Mouse (Mus musculus) embryonic facial prominence, embryonic 14.5 days (tissue): ENCODE results near the gene Cpz. TPM values are rescaled to one million over a fixed set of nuclear protein-coding genes. Genes with fewer than 3 reads are reported as not detected.
A peak's percentile ranks its signal among the peaks of the same experiment; 100 is the strongest.

Source experiments
- ATAC-seq: fragments of 200-750 bp; cut with Nextera tagmentation; 2 replicates; pipeline ENCODE4 v1.8.0; 2017; ENCODE audit warnings: low read depth, moderate number of reproducible peaks, moderate TSS enrichment
- DNase-seq: peaks from one replicate; pipeline ENCODE4 v3.0.0-alpha.2; 2015; ENCODE audit warnings: low spot score
- H3K27ac ChIP-seq: fragments of 300-500 bp; sonication (generic); replicated peaks from 2 replicates; pipeline ENCODE4 v1.5.1; 2014; ENCODE audit warnings: low read depth, mild to moderate bottlenecking, low read length, moderate library complexity
- H3K27me3 ChIP-seq: fragments of 300-500 bp; sonication (generic); replicated peaks from 2 replicates; pipeline ENCODE4 v1.6.1; 2014; ENCODE audit warnings: low read length; ENCODE audit not compliant: control insufficient read depth, insufficient read depth
- H3K36me3 ChIP-seq: fragments of 300-500 bp; sonication (generic); 2 replicates; pipeline ENCODE4 v1.6.1; 2014; ENCODE audit warnings: low read length, mixed read lengths; ENCODE audit not compliant: control insufficient read depth, insufficient read depth
- H3K4me1 ChIP-seq: fragments of 300-500 bp; sonication (generic); 2 replicates; pipeline ENCODE4 v1.6.1; 2014; ENCODE audit warnings: antibody characterized with exemption, low read length; ENCODE audit not compliant: control insufficient read depth, insufficient read depth
- H3K4me2 ChIP-seq: fragments of 300-500 bp; sonication (generic); 2 replicates; pipeline ENCODE4 v1.6.1; 2014; ENCODE audit warnings: low read depth, mild to moderate bottlenecking, low read length, moderate library complexity, mixed read lengths
- H3K4me3 ChIP-seq: fragments of 300-500 bp; sonication (generic); 2 replicates; pipeline ENCODE4 v1.5.1; 2014; ENCODE audit warnings: low read depth, mild to moderate bottlenecking, low read length
- H3K9ac ChIP-seq: fragments of 300-500 bp; sonication (generic); 2 replicates; pipeline ENCODE4 v1.6.1; 2014; ENCODE audit warnings: low read depth, mild to moderate bottlenecking, low read length, moderate library complexity, mixed read lengths
- H3K9me3 ChIP-seq: fragments of 300-500 bp; sonication (generic); 2 replicates; pipeline ENCODE4 v1.6.1; 2016; ENCODE audit warnings: low read length; ENCODE audit not compliant: control insufficient read depth
- WGBS: fragments of 180-500 bp; shearing (Covaris S2); extraction: QIAGEN DNeasy Blood & Tissue Kit; methylation state at CpG from one replicate; pipeline ENCODE4 v1.1.7; 2014; 5-methylcytosine and 5-hydroxymethylcytosine counted together
- polyA plus RNA-seq: library from polyadenylated mRNA; unstranded; fragments of >200 nt; fragmentation: Nextera tagmentation; extraction: Ambion mirVana; gene quantifications from 2 replicates; pipeline ENCODE4 v1.2.1, GENCODE M21; 2014

Gene Cpz
- polyA plus RNA-seq, 1 experiment from 2014 or later, result 20.4 TPM

DNA sequence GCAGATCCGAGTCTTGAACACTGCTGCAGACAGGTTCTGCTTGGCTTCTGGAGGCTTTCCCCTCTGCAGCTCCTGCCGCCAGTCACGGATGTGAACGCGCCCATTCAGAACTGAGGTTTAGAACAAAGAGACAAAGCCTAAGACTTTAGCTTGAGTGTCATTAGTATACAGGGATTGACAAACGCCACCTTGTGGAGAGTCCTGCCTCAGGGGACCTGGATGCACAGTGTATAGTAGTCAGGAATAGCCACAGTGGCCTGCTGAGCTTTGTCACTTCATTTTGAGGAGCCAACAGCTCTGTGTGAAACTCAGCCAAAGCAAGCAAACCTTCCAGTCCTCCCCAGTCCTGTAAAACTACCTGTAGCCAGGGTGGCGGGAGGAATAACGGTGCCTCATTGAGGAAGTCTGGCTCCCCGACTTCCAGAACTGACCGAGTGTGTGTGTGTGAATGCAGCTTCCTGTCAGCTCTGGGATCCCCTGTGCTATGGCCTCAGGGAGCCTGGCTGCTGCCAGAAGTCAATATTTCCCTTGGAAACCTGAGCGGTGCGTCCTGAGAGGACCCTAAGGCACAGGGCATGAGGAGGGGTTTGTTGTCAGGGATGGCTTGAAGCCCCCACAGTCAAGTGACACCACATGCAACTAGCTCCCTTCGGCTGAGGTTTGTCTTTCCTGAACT lies 32.6 kb upstream of the Cpz start:
- no peak for ATAC-seq
- peak; percentile 20 for DNase-seq
- H3K4me3 ChIP-seq, result no peak overlapping the region
- no peak overlapping the region for H3K4me2 ChIP-seq
- peaks cover 50% of the 10 kb centered on the region for H3K36me3 ChIP-seq
- no peak overlapping the region for H3K27ac ChIP-seq
- no peaks in the 10 kb centered on the region for H3K9me3 ChIP-seq
- no peak overlapping the region for H3K9ac ChIP-seq
- no peaks in the 10 kb centered on the region for H3K4me1 ChIP-seq
- WGBS, result 70% methylated on average over 13 of the region's 13 CpGs
- H3K27me3 ChIP-seq, result no peaks in the 10 kb centered on the region

DNA sequence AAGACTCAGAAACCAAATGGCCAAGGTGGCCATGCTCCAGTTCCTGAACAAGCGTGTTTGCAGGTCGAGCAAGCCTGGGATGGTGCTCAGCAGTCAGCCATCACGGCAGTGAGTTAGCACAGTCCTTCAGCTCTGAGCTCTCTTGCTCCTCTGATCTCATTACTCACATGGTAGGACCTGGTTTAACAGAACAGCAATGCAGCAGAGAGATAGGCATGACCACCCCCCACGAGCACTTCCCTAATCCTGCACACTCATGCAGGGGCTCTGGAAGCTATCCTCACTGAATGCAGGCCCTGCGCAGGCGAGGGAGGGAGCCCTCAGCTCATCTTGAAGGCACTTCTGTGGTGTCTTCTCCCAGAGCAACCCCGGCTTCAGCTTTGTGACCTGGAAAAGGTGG lies 30.9 kb upstream of the Cpz start:
- Histone ChIP-seq H3K36me3 (peaks cover 33% of the 10 kb centered on the region), H3K4me2 (no peak overlapping the region), H3K9me3 (no peaks in the 10 kb centered on the region), H3K27ac (no peak overlapping the region), H3K4me1 (peaks cover 9% of the 10 kb centered on the region; the same call in 1 of the 2 replicates), H3K4me3 (no peak overlapping the region), H3K9ac (no peak overlapping the region), H3K27me3 (no peaks in the 10 kb centered on the region)
- 83% methylated on average over 7 of the region's 7 CpGs for WGBS
- no peak for ATAC-seq
- no peak for DNase-seq

DNA sequence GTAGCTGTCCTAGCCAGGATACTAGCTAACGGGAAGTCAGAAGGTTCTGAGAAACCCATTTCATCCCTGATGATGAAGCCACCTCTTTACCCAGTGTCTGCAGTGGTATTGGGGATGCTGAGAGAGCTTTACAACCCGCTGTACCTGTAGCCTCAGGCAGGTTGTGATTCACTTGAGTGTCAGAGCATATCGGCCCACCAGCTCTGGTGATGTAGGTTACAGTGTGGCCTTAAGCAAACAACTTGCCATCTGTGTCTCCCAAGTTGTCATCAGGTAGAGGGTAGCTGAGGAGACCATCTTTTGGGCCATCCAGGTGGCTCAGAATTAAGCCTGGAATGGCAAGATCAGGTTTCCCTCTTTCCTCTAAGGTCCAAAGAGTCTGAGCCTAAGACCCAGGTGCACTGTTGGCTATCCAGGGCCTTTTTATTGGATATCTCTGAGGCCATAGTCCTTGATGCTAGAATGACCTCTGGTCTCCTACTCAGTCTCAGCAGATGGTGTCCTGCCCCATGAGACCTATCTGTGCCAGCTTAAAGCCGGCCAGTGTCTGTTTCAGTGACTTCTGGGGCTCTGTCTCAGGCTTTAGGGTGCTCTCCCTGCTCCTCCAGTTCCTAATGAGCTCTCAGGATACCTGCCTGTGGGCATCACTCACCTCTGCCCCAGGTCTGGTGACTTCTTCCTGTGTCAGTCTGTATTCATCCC lies 27.5 kb upstream of the Cpz start:
- WGBS, result 84% methylated on average over 4 of the region's 4 CpGs

DNA sequence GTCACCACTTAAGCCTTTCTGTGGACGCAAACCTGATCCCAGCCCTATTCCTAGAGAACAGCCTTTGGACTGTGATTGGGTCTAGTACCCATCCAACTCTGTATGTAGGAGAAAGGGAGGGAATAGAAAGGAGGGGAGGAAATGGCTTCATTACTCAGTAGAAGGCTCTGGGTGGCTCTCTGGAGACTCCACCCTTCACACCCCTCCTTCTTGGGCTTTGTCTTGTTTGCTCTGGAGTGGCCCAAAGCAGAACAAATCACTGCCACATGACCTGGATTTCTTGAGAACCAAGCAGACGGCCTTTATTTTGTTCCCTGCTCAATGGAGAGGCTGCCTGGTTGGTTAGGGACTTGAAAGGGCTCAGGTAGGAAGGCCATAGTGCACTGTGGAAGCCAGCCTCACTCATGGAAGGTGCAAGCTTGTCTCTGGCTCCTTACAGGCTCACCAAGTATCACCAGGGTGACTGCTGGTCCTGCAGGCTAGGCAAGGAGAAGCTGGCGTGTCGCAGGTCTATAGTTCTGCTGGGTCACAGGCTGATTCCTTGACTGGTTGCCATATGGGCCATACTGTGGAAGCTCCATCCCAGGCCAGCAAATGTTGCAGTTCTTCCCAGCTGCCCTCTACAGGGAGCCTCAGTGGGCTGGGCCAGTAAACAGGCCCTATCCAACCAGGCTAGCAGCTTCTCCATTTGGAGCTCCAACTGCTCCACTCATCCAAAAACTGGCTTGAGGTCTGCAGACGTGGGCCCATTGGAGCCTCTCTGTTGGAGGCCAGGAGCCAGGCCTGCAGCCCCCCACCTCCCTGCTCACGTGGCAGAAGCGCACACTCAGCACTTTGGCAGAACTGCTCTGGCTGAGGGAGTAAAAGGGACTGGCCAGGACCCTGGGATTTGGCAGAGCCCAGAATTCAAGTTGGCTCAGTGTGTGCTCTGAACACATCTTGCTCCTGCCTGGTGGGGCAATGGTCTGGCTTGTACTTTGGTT lies 26.6 kb upstream of the Cpz start:
- peaks cover 20% of the 10 kb centered on the region for H3K36me3 ChIP-seq
- peak overlapping the region; percentile 44; the same call in 1 of the 2 replicates for H3K27ac ChIP-seq
- no peaks in the 10 kb centered on the region for H3K9me3 ChIP-seq
- DNase-seq, result peak; percentile 50
- no peak overlapping the region for H3K4me3 ChIP-seq
- no peak overlapping the region for H3K9ac ChIP-seq
- H3K27me3 ChIP-seq, result no peaks in the 10 kb centered on the region
- H3K4me2 ChIP-seq, result no peak overlapping the region
- 38% methylated on average over 7 of the region's 7 CpGs for WGBS
- peaks cover 9% of the 10 kb centered on the region; the same call in 1 of the 2 replicates for H3K4me1 ChIP-seq
- ATAC-seq, result peak; percentile 63; the same call in 1 of the 2 replicates

More for the DNA sequence above, 27.5 kb upstream of the Cpz start:
- peaks cover 28% of the 10 kb centered on the region for H3K36me3 ChIP-seq
- ATAC-seq (no peak), DNase-seq (no peak)
- H3K9ac ChIP-seq, result no peak overlapping the region
- H3K4me2 ChIP-seq, result no peak overlapping the region
- no peaks in the 10 kb centered on the region for H3K9me3 ChIP-seq
- H3K27ac ChIP-seq, result no peak overlapping the region
- no peaks in the 10 kb centered on the region for H3K27me3 ChIP-seq
- H3K4me1 ChIP-seq, result peaks cover 9% of the 10 kb centered on the region; the same call in 1 of the 2 replicates
- no peak overlapping the region for H3K4me3 ChIP-seq

DNA sequence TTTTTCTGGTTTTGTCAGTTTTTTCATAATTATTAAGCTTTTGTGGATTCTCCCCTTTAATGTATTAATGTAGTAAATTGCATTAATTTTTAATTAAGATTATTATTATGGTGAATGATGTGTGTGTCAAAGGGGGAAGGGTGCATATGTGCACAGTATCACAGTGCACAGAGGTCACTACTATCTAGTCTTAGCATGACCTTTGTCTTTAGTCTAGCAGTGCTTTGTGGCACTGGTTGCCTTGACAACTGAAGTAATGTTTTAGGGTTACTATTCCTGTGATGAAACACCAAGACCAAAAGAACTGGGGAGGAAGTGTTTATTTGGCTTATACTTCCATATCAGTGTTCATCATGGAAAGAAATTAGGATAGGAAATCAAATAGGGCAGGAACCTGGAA lies 20.6 kb upstream of the Cpz start:
- DNase-seq (no peak), ATAC-seq (no peak)
- H3K27me3 ChIP-seq, result no peaks in the 10 kb centered on the region
- no peaks in the 10 kb centered on the region for H3K4me1 ChIP-seq
- H3K4me3 ChIP-seq, result no peak overlapping the region
- H3K27ac ChIP-seq, result no peak overlapping the region
- H3K4me2 ChIP-seq, result no peak overlapping the region
- H3K36me3 ChIP-seq, result no peaks in the 10 kb centered on the region
- H3K9me3 ChIP-seq, result no peaks in the 10 kb centered on the region
- no peak overlapping the region for H3K9ac ChIP-seq

DNA sequence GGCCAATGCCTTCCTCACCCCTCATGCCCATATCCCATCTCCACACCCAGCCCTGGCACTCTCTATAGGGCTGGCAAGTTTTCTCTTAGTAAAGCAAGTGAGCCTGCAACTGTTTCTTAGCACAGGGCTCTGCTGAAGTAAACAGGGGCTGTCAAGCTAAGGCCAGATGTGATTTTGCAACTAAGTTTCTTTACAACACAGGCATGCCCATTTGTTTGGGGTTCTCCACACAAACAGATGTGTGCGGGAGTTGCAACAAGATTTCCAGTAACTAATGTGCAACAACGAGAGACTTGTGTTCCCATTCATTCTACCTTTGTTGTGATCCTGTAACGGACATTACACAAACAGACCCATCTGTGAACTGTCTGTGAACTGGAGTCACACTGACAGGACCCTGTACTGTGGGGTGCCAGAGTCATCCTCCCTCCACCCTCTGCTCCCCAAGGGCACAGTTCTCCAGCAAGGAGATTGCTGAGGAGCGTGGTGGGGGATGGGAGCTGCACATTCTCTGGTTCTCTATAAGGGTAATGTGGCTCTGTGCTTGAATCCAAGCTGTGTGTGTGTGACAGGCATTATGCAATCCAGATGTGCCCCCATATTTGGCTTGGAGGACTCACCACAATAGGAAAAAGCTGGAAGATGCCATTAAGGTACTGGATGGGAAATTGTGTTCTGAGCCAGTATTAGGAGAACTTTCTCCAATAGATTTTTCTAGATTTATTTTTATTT lies 15.7 kb upstream of the Cpz start:
- DNase-seq (peak; percentile 50), ATAC-seq (0 out of 2 replicates have a peak, but pooled peaks have one; percentile 44)
- Histone ChIP-seq H3K4me3 (no peak overlapping the region), H3K9ac (no peak overlapping the region), H3K36me3 (no peaks in the 10 kb centered on the region), H3K4me1 (peaks cover 10% of the 10 kb centered on the region; the same call in 1 of the 2 replicates), H3K4me2 (no peak overlapping the region), H3K27me3 (no peaks in the 10 kb centered on the region), H3K27ac (peak overlapping the region; percentile 80), H3K9me3 (no peaks in the 10 kb centered on the region)
- 32% methylated on average over 4 of the region's 4 CpGs for WGBS

DNA sequence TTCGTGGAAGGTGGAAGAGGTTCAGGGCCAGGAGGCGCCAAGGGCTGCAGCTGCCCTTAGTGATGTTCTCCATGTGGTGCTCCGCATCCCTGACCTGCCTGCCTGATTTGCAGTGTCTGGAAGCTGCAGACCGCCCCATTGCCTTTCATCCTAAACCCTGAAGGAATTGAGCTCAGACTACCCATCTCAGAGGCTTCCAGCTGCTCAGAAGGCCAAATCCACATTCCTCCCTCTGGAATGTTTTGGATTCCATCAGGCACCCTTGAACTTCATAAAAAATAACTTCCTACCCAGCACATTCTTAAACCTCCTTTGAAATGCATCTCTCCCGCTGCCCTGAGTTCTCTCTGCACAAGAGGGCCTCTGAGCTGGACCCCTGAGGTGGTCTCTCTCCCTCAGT lies 15.1 kb upstream of the Cpz start:
- H3K27ac ChIP-seq, result peak overlapping the region; percentile 80
- no peak overlapping the region for H3K4me2 ChIP-seq
- peak; percentile 51 for DNase-seq
- 0 out of 2 replicates have a peak, but pooled peaks have one; percentile 22 for ATAC-seq
- 24% methylated on average over 5 of the region's 5 CpGs for whole genome bisulfite sequencing
- no peak overlapping the region for H3K4me3 ChIP-seq
- H3K9ac ChIP-seq, result no peak overlapping the region
- H3K9me3 ChIP-seq, result no peaks in the 10 kb centered on the region
- H3K36me3 ChIP-seq, result no peaks in the 10 kb centered on the region
- H3K4me1 ChIP-seq, result peaks cover 10% of the 10 kb centered on the region; the same call in 1 of the 2 replicates
- no peaks in the 10 kb centered on the region for H3K27me3 ChIP-seq

DNA sequence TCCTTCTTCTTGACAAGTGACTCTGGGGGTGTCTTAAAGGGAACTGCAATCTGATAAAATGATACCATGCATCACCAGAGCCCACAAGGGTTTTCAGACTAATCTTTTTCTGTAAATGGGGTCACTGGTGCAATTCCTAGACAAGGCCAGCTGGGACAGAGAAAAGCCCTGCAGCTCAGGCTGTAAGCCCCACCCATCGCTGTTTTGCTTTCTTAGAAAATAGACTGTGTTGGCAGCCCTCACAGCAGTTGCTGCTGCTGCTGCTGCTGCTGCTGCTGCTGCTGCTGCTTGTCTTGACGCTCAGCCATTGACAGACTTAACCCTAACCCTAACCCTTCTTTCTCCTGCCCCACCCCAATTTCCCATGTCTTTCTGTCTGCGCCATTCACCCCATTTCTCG lies 14.1 kb upstream of the Cpz start:
- no peaks in the 10 kb centered on the region for H3K9me3 ChIP-seq
- peak; percentile 49 for DNase-seq
- H3K9ac ChIP-seq, result no peak overlapping the region
- H3K27ac ChIP-seq, result no peak overlapping the region
- H3K27me3 ChIP-seq, result no peaks in the 10 kb centered on the region
- ATAC-seq, result no peak
- H3K4me1 ChIP-seq, result peaks cover 10% of the 10 kb centered on the region; the same call in 1 of the 2 replicates
- no peak overlapping the region for H3K4me3 ChIP-seq
- WGBS, result 61% methylated on average over 4 of the region's 4 CpGs
- no peak overlapping the region for H3K4me2 ChIP-seq
- H3K36me3 ChIP-seq, result no peaks in the 10 kb centered on the region
